Mouse (Mus musculus): ENCODE measurements around the gene Gabpb2. TPM values are rescaled to one million over a fixed set of nuclear protein-coding genes. Genes with fewer than 3 reads are reported as not detected.
A peak's percentile ranks its signal among the peaks of the same experiment; 100 is the strongest.

The Gabpb2 gene
- polyA plus RNA-seq, 1 experiment from 2014 or later: 11.6 TPM

- 86% methylated on average over 5 of the region's 5 CpGs for WGBS
- Histone ChIP-seq H3K4me2 (replicated peaks) (no peak overlapping the region), H3K36me3 (peaks cover 9% of the 10 kb centered on the region), H3K4me3 (no peak overlapping the region), H3K27me3 (peaks cover 4% of the 10 kb centered on the region), H3K9me3 (no peaks in the 10 kb centered on the region), H3K9ac (replicated peaks) (no peak overlapping the region), H3K4me1 (peaks cover 2% of the 10 kb centered on the region), H3K27ac (replicated peaks) (no peak overlapping the region)
- ATAC-seq (ENCODE audit: low FRiP score, low read depth): no peak
These were observed 38.8 kb downstream of the Gabpb2 start for GRCm38 (mm10) chr3:95178948-95179347.

GRCm38 (mm10) chr3:95177583-95177982, 40.1 kb downstream of the Gabpb2 start:
- ATAC-seq (ENCODE audit: low FRiP score, low read depth): no peak
- no peak overlapping the region for H3K27ac ChIP-seq (replicated peaks)
- H3K9me3 ChIP-seq: no peaks in the 10 kb centered on the region
- H3K27me3 ChIP-seq: peaks cover 18% of the 10 kb centered on the region
- H3K9ac ChIP-seq (replicated peaks): no peak overlapping the region
- H3K4me3 ChIP-seq: no peak overlapping the region
- peaks cover 16% of the 10 kb centered on the region for H3K4me1 ChIP-seq
- H3K36me3 ChIP-seq: peaks cover 12% of the 10 kb centered on the region
- H3K4me2 ChIP-seq (replicated peaks): no peak overlapping the region
- 84% methylated on average over 6 of the region's 6 CpGs for WGBS

GRCm38 (mm10) chr3:95176500-95176899, 41.2 kb downstream of the Gabpb2 start:
- Histone ChIP-seq H3K27me3 (peaks cover 29% of the 10 kb centered on the region), H3K4me2 (replicated peaks) (no peak overlapping the region), H3K36me3 (peaks cover 23% of the 10 kb centered on the region), H3K4me3 (no peak overlapping the region), H3K9ac (replicated peaks) (no peak overlapping the region), H3K9me3 (no peaks in the 10 kb centered on the region), H3K27ac (replicated peaks) (no peak overlapping the region), H3K4me1 (peaks cover 20% of the 10 kb centered on the region)
- 43% methylated on average over 3 of the region's 3 CpGs for WGBS
- ATAC-seq (ENCODE audit: low FRiP score, low read depth): no peak

- Histone ChIP-seq H3K4me1 (peaks cover 20% of the 10 kb centered on the region), H3K4me3 (peak overlapping the region; percentile 23; the same call in 1 of the 2 replicates), H3K27me3 (peaks cover 53% of the 10 kb centered on the region), H3K36me3 (peaks cover 47% of the 10 kb centered on the region), H3K9ac (replicated peaks) (no peak overlapping the region), H3K9me3 (no peaks in the 10 kb centered on the region), H3K27ac (replicated peaks) (no peak overlapping the region), H3K4me2 (replicated peaks) (peak overlapping the region; percentile 45)
- 2% methylated on average over 16 of the region's 16 CpGs for WGBS
- ATAC-seq (ENCODE audit: low FRiP score, low read depth): peak; percentile 53; the same call in 1 of the 2 replicates
These were observed 43.6 kb downstream of the Gabpb2 start for GRCm38 (mm10) chr3:95174011-95174592.

GRCm38 (mm10) chr3:95173256-95173949, 44.3 kb downstream of the Gabpb2 start:
- Histone ChIP-seq H3K4me3 (peak overlapping the region; percentile 23), H3K36me3 (peaks cover 54% of the 10 kb centered on the region), H3K9me3 (no peaks in the 10 kb centered on the region), H3K9ac (replicated peaks) (peak overlapping the region; percentile 46), H3K27me3 (peaks cover 60% of the 10 kb centered on the region), H3K27ac (replicated peaks) (no peak overlapping the region), H3K4me2 (replicated peaks) (peak overlapping the region; percentile 45), H3K4me1 (peaks cover 20% of the 10 kb centered on the region)
- 6% methylated on average over 58 of the region's 58 CpGs for WGBS
- peak; percentile 48; the same call in 1 of the 2 replicates for ATAC-seq (ENCODE audit: low FRiP score, low read depth)

GRCm38 (mm10) chr3:95172526-95173255, 45.0 kb downstream of the Gabpb2 start:
- no peak overlapping the region for H3K27ac ChIP-seq (replicated peaks)
- H3K4me1 ChIP-seq: peaks cover 20% of the 10 kb centered on the region
- H3K9me3 ChIP-seq: no peaks in the 10 kb centered on the region
- H3K4me2 ChIP-seq (replicated peaks): peak overlapping the region; percentile 45
- H3K27me3 ChIP-seq: peaks cover 62% of the 10 kb centered on the region
- peak; percentile 39; the same call in 1 of the 2 replicates for ATAC-seq (ENCODE audit: low FRiP score, low read depth)
- H3K36me3 ChIP-seq: peaks cover 61% of the 10 kb centered on the region
- H3K9ac ChIP-seq (replicated peaks): peak overlapping the region; percentile 46; the same call in 1 of the 2 replicates
- WGBS: 13% methylated on average over 75 of the region's 84 CpGs
- H3K4me3 ChIP-seq: peak overlapping the region; percentile 23

- ATAC-seq (ENCODE audit: low FRiP score, low read depth): no peak
- Histone ChIP-seq H3K4me3 (no peak overlapping the region), H3K36me3 (peaks cover 77% of the 10 kb centered on the region), H3K27ac (replicated peaks) (no peak overlapping the region), H3K4me2 (replicated peaks) (no peak overlapping the region), H3K9me3 (no peaks in the 10 kb centered on the region), H3K27me3 (peaks cover 62% of the 10 kb centered on the region), H3K9ac (replicated peaks) (no peak overlapping the region), H3K4me1 (peaks cover 20% of the 10 kb centered on the region)
- 81% methylated on average over 6 of the region's 6 CpGs for WGBS
These were observed 46.6 kb downstream of the Gabpb2 start for GRCm38 (mm10) chr3:95171105-95171504.

- peaks cover 62% of the 10 kb centered on the region for H3K27me3 ChIP-seq
These were observed 47.7 kb downstream of the Gabpb2 start for GRCm38 (mm10) chr3:95169996-95170395.

GRCm38 (mm10) chr3:95164840-95165239, 52.9 kb downstream of the Gabpb2 start:
- H3K4me3 ChIP-seq: no peak overlapping the region
- WGBS: 87% methylated on average over 5 of the region's 5 CpGs
- no peak for ATAC-seq (ENCODE audit: low FRiP score, low read depth)
- H3K27ac ChIP-seq (replicated peaks): no peak overlapping the region
- H3K4me1 ChIP-seq: peaks cover 33% of the 10 kb centered on the region
- no peaks in the 10 kb centered on the region for H3K9me3 ChIP-seq
- H3K36me3 ChIP-seq: peaks cover 57% of the 10 kb centered on the region
- peaks cover 17% of the 10 kb centered on the region for H3K27me3 ChIP-seq
- H3K9ac ChIP-seq (replicated peaks): no peak overlapping the region
- H3K4me2 ChIP-seq (replicated peaks): no peak overlapping the region

More at GRCm38 (mm10) chr3:95169996-95170395, 47.7 kb downstream of the Gabpb2 start:
- no peak overlapping the region for H3K4me3 ChIP-seq
- H3K4me1 ChIP-seq: peaks cover 20% of the 10 kb centered on the region
- no peak overlapping the region for H3K27ac ChIP-seq (replicated peaks)
- 89% methylated on average over 10 of the region's 10 CpGs for WGBS
- H3K9me3 ChIP-seq: no peaks in the 10 kb centered on the region
- H3K4me2 ChIP-seq (replicated peaks): no peak overlapping the region
- peaks cover 88% of the 10 kb centered on the region for H3K36me3 ChIP-seq
- no peak overlapping the region for H3K9ac ChIP-seq (replicated peaks)
- no peak for ATAC-seq (ENCODE audit: low FRiP score, low read depth)

- Histone ChIP-seq H3K36me3 (peaks cover 51% of the 10 kb centered on the region), H3K9ac (replicated peaks) (0 out of 2 replicates have a peak overlapping the region, but pooled peaks have one; percentile 24), H3K27me3 (peaks cover 15% of the 10 kb centered on the region), H3K4me3 (no peak overlapping the region), H3K4me2 (replicated peaks) (peak overlapping the region; percentile 77; the same call in 1 of the 2 replicates), H3K9me3 (no peaks in the 10 kb centered on the region), H3K4me1 (peaks cover 40% of the 10 kb centered on the region), H3K27ac (replicated peaks) (no peak overlapping the region)
- ATAC-seq (ENCODE audit: low FRiP score, low read depth): no peak
- 82% methylated on average over 4 of the region's 5 CpGs for WGBS
These were observed 53.5 kb downstream of the Gabpb2 start for GRCm38 (mm10) chr3:95164256-95164550.

GRCm38 (mm10) chr3:95163419-95164255, 54.1 kb downstream of the Gabpb2 start:
- no peak overlapping the region; the same call in 1 of the 2 replicates for H3K27ac ChIP-seq (replicated peaks)
- ATAC-seq (ENCODE audit: low FRiP score, low read depth): no peak
- peaks cover 40% of the 10 kb centered on the region for H3K4me1 ChIP-seq
- H3K36me3 ChIP-seq: peaks cover 45% of the 10 kb centered on the region
- H3K9ac ChIP-seq (replicated peaks): no peak overlapping the region; the same call in 1 of the 2 replicates
- WGBS: 64% methylated on average over 11 of the region's 11 CpGs
- H3K4me2 ChIP-seq (replicated peaks): peak overlapping the region; percentile 77
- H3K27me3 ChIP-seq: peaks cover 15% of the 10 kb centered on the region
- peak overlapping the region; percentile 82 for H3K4me3 ChIP-seq
- H3K9me3 ChIP-seq: no peaks in the 10 kb centered on the region

Measured in midbrain, embryonic 12.5 days (tissue).